Comparison of ENCODE assay signal across 14 mouse cellular contexts in genomic region chr17:35907609-35908008, GRCm38 (mm10). TPM values are rescaled to one million over a fixed set of nuclear protein-coding genes. Genes with fewer than 3 reads are reported as not detected.
DNase-seq lines count a peak whose midpoint lies in the region; ATAC-seq and TF ChIP-seq lines count a peak whose summit lies in the region.
"Had no signal": no experiment of that assay in that cellular context is flagged by ENCODE, and none has a peak within 500 bp of the region (broad histone marks: within the 10 kb centered on the region; RNA-seq: fewer than 3 reads in every experiment).

No protein-coding gene starts in this region.

- 72% methylated on average over 2 of the region's 2 CpGs for WGBS in midbrain, embryonic 16.5 days

- DNase-seq in layer of hippocampus, adult 2 months (ENCODE audit: low spot score in 2 of 2) = no peak
- no peak for DNase-seq in layer of hippocampus, postnatal 10 days (ENCODE audit: low spot score in 2 of 2)
- peak; percentile 45 for DNase-seq in A20 (ENCODE audit: low read depth, low spot score)
- peak; percentile 48 for DNase-seq in MEL (ENCODE audit: low read depth, low spot score)
- no peak for DNase-seq in spleen, postnatal 14 days (ENCODE audit: low spot score in 2 of 2)
- DNase-seq in right cerebral cortex, postnatal 36 days (ENCODE audit: low spot score in 2 of 2) = no peak
- DNase-seq: adrenal gland, adult 8-10 months; gastrocnemius, postnatal 25 days; thymus, postnatal 14 days had no signal

- ATAC-seq in midbrain, embryonic 16.5 days = no peak
- ATAC-seq: Patski had no signal

- H3K4me2 ChIP-seq in midbrain, embryonic 16.5 days (ENCODE audit: low read length) = peak overlapping the region; percentile 95; the same call in 1 of the 2 replicates
- H3K4me2 ChIP-seq: kidney, embryonic 15.5 days; liver, embryonic 15.5 days had no signal

- TF ChIP-seq POLR2A in MEL (IDR thresholded peaks at IDR 0.05; ENCODE audit: control insufficient read depth in 1 of 2, insufficient read depth in 1 of 2, low read depth in 1 of 2, low read length in 2 of 2, poor library complexity in 1 of 2) = no peak

- no peak overlapping the region for H3K9ac ChIP-seq in MEL (ENCODE audit: control insufficient read depth, low read depth, low read length, poor library complexity, severe bottlenecking)
- H3K9ac ChIP-seq in midbrain, embryonic 16.5 days (ENCODE audit: low read depth, low read length) = no peak overlapping the region
- H3K9ac ChIP-seq: kidney, embryonic 15.5 days; liver, embryonic 15.5 days had no signal

- no peaks in the 10 kb centered on the region for H3K27me3 ChIP-seq in MEL (ENCODE audit: control insufficient read depth in 1 of 2, insufficient read depth in 2 of 2, low read length in 2 of 2)
- no peaks in the 10 kb centered on the region for H3K27me3 ChIP-seq in midbrain, embryonic 16.5 days (ENCODE audit: control insufficient read depth, insufficient read depth, low read depth, low read length)
- H3K27me3 ChIP-seq: kidney, embryonic 15.5 days; liver, embryonic 15.5 days; Patski had no signal

- H3K9me3 ChIP-seq in MEL (replicated peaks; ENCODE audit: insufficient read depth, low read length) = no peaks in the 10 kb centered on the region
- no peaks in the 10 kb centered on the region for H3K9me3 ChIP-seq in midbrain, embryonic 16.5 days (replicated peaks; ENCODE audit: control insufficient read depth, low read length, poor library complexity, severe bottlenecking)
- H3K9me3 ChIP-seq: kidney, embryonic 15.5 days; liver, embryonic 15.5 days had no signal

- peaks cover 1 to 9% of the 10 kb centered on the region in 2 experiments for H3K36me3 ChIP-seq in MEL (ENCODE audit: control insufficient read depth in 1 of 2, insufficient read depth in 2 of 2, low read length in 2 of 2)
- peaks cover 31% of the 10 kb centered on the region for H3K36me3 ChIP-seq in midbrain, embryonic 16.5 days (ENCODE audit: control insufficient read depth, insufficient read depth, low read length)

- peak; percentile 60 for TF ChIP-seq CTCF in layer of hippocampus, adult 2 months (conservative IDR thresholded peaks at IDR 0.05)
- peak; percentile 21 to 56 (median 24); a peak in 3 of 6 replicates for TF ChIP-seq CTCF in MEL (IDR thresholded peaks at IDR 0.05 in 2 of 3, conservative IDR thresholded peaks at IDR 0.05 in 1 of 3; ENCODE audit: control insufficient read depth in 1 of 3, insufficient read depth in 1 of 3, low read depth in 2 of 3, low read length in 3 of 3, poor library complexity in 1 of 3, severe bottlenecking in 1 of 3)

- peak; percentile 63 for TF ChIP-seq RAD21 in MEL (IDR thresholded peaks at IDR 0.05; ENCODE audit: low read depth, low read length)

- peaks cover 0 to 11% of the 10 kb centered on the region in 2 experiments; a peak in 2 of 4 replicates for H3K4me1 ChIP-seq in MEL (ENCODE audit: control insufficient read depth in 1 of 2, insufficient read depth in 2 of 2, low read length in 2 of 2)
- peaks cover 19% of the 10 kb centered on the region for H3K4me1 ChIP-seq in midbrain, embryonic 16.5 days (ENCODE audit: control insufficient read depth, insufficient read depth, low read length)

- no peak overlapping the region for H3K27ac ChIP-seq in layer of hippocampus, adult 2 months
- no peak overlapping the region for H3K27ac ChIP-seq in MEL (ENCODE audit: control insufficient read depth, low read depth, low read length)
- no peak overlapping the region for H3K27ac ChIP-seq in midbrain, embryonic 16.5 days (ENCODE audit: low read length)
- H3K27ac ChIP-seq: kidney, embryonic 15.5 days; liver, embryonic 15.5 days had no signal

- H3K79me2 ChIP-seq in MEL (ENCODE audit: control insufficient read depth, insufficient read depth, low read length, poor library complexity) = peaks cover 6% of the 10 kb centered on the region

- no peak overlapping the region for H3K4me3 ChIP-seq in layer of hippocampus, adult 2 months
- H3K4me3 ChIP-seq in MEL (ENCODE audit: control insufficient read depth in 1 of 2, insufficient read depth in 1 of 2, low read depth in 2 of 2, low read length in 2 of 2) = no peak overlapping the region
- H3K4me3 ChIP-seq in midbrain, embryonic 16.5 days (ENCODE audit: low read depth, low read length) = no peak overlapping the region
- H3K4me3 ChIP-seq: erythroblast, embryonic 14.5 days; kidney, embryonic 15.5 days; liver, embryonic 15.5 days had no signal

- no peak for TF ChIP-seq EP300 in MEL (IDR thresholded peaks at IDR 0.05; ENCODE audit: low read depth in 1 of 2, low read length in 2 of 2)

TF ChIP-seq in MEL, 35 proteins besides CTCF, POLR2A, EP300 and RAD21:
- TF ChIP-seq ZC3H11A (IDR thresholded peaks at IDR 0.05; ENCODE audit: low read depth, low read length) = peak; percentile 68
- peak; percentile 83 for TF ChIP-seq ZNF384 (IDR thresholded peaks at IDR 0.05; ENCODE audit: low read depth, low read length)
- TF ChIP-seq SMC3 (IDR thresholded peaks at IDR 0.05; ENCODE audit: low read depth, low read length) = peak; percentile 64
- peak; percentile 75 for TF ChIP-seq MYC (IDR thresholded peaks at IDR 0.05; ENCODE audit: low read depth, low read length)
- no peak for TF ChIP-seq NRF1 (IDR thresholded peaks at IDR 0.05; ENCODE audit: insufficient read depth, low read depth, low read length, poor library complexity, severe bottlenecking)
- peak; percentile 50 for TF ChIP-seq MXI1 (IDR thresholded peaks at IDR 0.05; ENCODE audit: low read depth, low read length)
- TF ChIP-seq ETS1 (IDR thresholded peaks at IDR 0.05; ENCODE audit: low read depth, low read length) = no peak

RNA-seq across cellular contexts. Expression of gene Atat1, which starts 2.3 kb away (rescaled TPM):
- total RNA-seq in layer of hippocampus, adult 2 months (2021) = 10 to 100 TPM; 58.7 to 64.8 TPM
- total RNA-seq in layer of hippocampus, postnatal 10 days (2021) = 100 to 1,000 TPM; 132 to 133 TPM
- total RNA-seq in MEL (2012; rRNA removed) = 4.4 and 4.6 TPM in 2 replicates
- 10 to 100 TPM in 1 of 2 experiments, not detected in 1; 14.4 TPM for polyA plus RNA-seq in MEL (2012; ENCODE audit: insufficient read depth in 1 of 2, insufficient read length in 2 of 2, low read depth in 1 of 2, low replicate concordance in 2 of 2, missing spikeins in 1 of 2)
- 455 and 465 TPM in 2 replicates for polyA plus RNA-seq in midbrain, embryonic 16.5 days (2015; fragmentation: Nextera tagmentation; extraction: Ambion mirVana)

RNA-seq across cellular contexts. Expression of gene Mrps18b, which starts 8.6 kb away (rescaled TPM):
- 10 to 100 TPM; 36.3 to 43.0 TPM for total RNA-seq in layer of hippocampus, adult 2 months (2021)
- 10 to 100 TPM; 49.1 to 50.2 TPM for total RNA-seq in layer of hippocampus, postnatal 10 days (2021)
- total RNA-seq in MEL (2012; rRNA removed) = 149 and 179 TPM in 2 replicates
- 100 to 1,000 TPM in 1 of 2 experiments, not detected in 1; 239 TPM for polyA plus RNA-seq in MEL (2012; ENCODE audit: insufficient read depth in 1 of 2, insufficient read length in 2 of 2, low read depth in 1 of 2, low replicate concordance in 2 of 2, missing spikeins in 1 of 2)
- 46.9 and 54.4 TPM in 2 replicates for polyA plus RNA-seq in midbrain, embryonic 16.5 days (2015; fragmentation: Nextera tagmentation; extraction: Ambion mirVana)

RNA-seq across cellular contexts. Expression of gene Ppp1r10, which starts 8.6 kb away (rescaled TPM):
- total RNA-seq in layer of hippocampus, adult 2 months (2021) = 10 to 100 TPM; 83.2 to 83.8 TPM
- 10 to 100 TPM; 66.2 to 67.3 TPM for total RNA-seq in layer of hippocampus, postnatal 10 days (2021)
- total RNA-seq in MEL (2012; rRNA removed) = 24.2 and 25.3 TPM in 2 replicates
- polyA plus RNA-seq in MEL (2012; ENCODE audit: insufficient read depth in 1 of 2, insufficient read length in 2 of 2, low read depth in 1 of 2, low replicate concordance in 2 of 2, missing spikeins in 1 of 2) = 10 to 100 TPM in 1 of 2 experiments, not detected in 1; 61.4 TPM
- polyA plus RNA-seq in midbrain, embryonic 16.5 days (2015; fragmentation: Nextera tagmentation; extraction: Ambion mirVana) = 38.9 and 43.0 TPM in 2 replicates

RNA-seq across cellular contexts. Expression of gene 2310061I04Rik, which starts 10.4 kb away (rescaled TPM):
- total RNA-seq in layer of hippocampus, adult 2 months (2021) = 10 to 100 TPM; 53.4 to 62.4 TPM
- 10 to 100 TPM; 69.4 to 77.2 TPM for total RNA-seq in layer of hippocampus, postnatal 10 days (2021)
- 10.9 and 11.4 TPM in 2 replicates for total RNA-seq in MEL (2012; rRNA removed)
- 100 to 1,000 TPM in 1 of 2 experiments, not detected in 1; 106 TPM for polyA plus RNA-seq in MEL (2012; ENCODE audit: insufficient read depth in 1 of 2, insufficient read length in 2 of 2, low read depth in 1 of 2, low replicate concordance in 2 of 2, missing spikeins in 1 of 2)
- polyA plus RNA-seq in midbrain, embryonic 16.5 days (2015; fragmentation: Nextera tagmentation; extraction: Ambion mirVana) = 63.9 and 76.4 TPM in 2 replicates

RNA-seq across cellular contexts. Expression of gene Dhx16, which starts 28.0 kb away (rescaled TPM):
- total RNA-seq in layer of hippocampus, adult 2 months (2021) = 10 to 100 TPM; 28.1 to 31.3 TPM
- 10 to 100 TPM; 26.1 to 36.5 TPM for total RNA-seq in layer of hippocampus, postnatal 10 days (2021)
- 75.4 and 79.2 TPM in 2 replicates for total RNA-seq in MEL (2012; rRNA removed)
- polyA plus RNA-seq in MEL (2012; ENCODE audit: insufficient read depth in 1 of 2, insufficient read length in 2 of 2, low read depth in 1 of 2, low replicate concordance in 2 of 2, missing spikeins in 1 of 2) = 100 to 1,000 TPM in 1 of 2 experiments, not detected in 1; 101 TPM
- 28.4 and 30.5 TPM in 2 replicates for polyA plus RNA-seq in midbrain, embryonic 16.5 days (2015; fragmentation: Nextera tagmentation; extraction: Ambion mirVana)

Comparison
In these comparisons a context has a peak if more than half of its experiments do, and no peak if none do; other contexts are left out.
1. DNase-seq: peak in A20 (single experiment) and MEL (single experiment); none in layer of hippocampus, adult 2 months (0 of 2), layer of hippocampus, postnatal 10 days (0 of 2), spleen, postnatal 14 days (0 of 2) and right cerebral cortex, postnatal 36 days (0 of 2).
2. RNA of gene Atat1, which starts 2.3 kb away (total RNA-seq): 132 to 133 TPM in layer of hippocampus, postnatal 10 days and 58.7 to 64.8 TPM in layer of hippocampus, adult 2 months; 4.4 to 4.6 TPM in MEL; every median in the first group is over 10 times any median in the second.